Mouse (Mus musculus) E14TG2a.4 (cell line): Measurements from ENCODE around the gene Dnlz.

Experiments used
- CTCF ChIP-seq: conservative IDR thresholded peaks from 2 replicates; pipeline ENCODE4 v1.5.1; 2014; ENCODE audit warnings: low read length
- NANOG ChIP-seq: IDR thresholded peaks from 2 replicates; pipeline ENCODE4 v1.6.1; 2014; ENCODE audit warnings: borderline replicate concordance, low read length, mixed read lengths
- POU5F1 ChIP-seq: IDR thresholded peaks from 2 replicates; pipeline ENCODE4 v1.6.1; 2014; ENCODE audit warnings: low read length, borderline replicate concordance

DNA sequence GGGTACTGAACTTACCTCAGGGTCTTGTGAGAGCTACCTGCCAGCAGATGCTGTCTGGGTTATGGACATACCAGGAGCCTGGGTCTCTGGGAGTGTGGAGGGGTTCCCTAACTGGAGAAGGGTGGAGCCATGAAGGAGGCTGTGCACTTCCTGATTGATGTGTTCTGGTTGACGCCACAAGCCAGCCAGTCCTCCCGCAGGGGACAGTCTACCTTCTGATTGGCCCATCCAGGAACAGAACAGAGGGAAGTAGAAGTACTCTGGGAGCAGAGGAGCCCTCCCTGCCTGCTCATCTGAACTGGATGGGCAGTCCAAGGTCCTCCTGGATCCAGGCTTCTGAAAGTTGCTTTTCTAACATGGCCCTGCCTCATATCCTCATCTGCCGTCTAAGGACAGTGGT lies 8.9 kb upstream of the Dnlz start, which contains the start of gene Card9:
- no peak for TF ChIP-seq CTCF
- no peak for TF ChIP-seq NANOG
- no peak for TF ChIP-seq POU5F1
